Mouse (Mus musculus): ENCODE results near the gene Tmem191c.

DNA sequence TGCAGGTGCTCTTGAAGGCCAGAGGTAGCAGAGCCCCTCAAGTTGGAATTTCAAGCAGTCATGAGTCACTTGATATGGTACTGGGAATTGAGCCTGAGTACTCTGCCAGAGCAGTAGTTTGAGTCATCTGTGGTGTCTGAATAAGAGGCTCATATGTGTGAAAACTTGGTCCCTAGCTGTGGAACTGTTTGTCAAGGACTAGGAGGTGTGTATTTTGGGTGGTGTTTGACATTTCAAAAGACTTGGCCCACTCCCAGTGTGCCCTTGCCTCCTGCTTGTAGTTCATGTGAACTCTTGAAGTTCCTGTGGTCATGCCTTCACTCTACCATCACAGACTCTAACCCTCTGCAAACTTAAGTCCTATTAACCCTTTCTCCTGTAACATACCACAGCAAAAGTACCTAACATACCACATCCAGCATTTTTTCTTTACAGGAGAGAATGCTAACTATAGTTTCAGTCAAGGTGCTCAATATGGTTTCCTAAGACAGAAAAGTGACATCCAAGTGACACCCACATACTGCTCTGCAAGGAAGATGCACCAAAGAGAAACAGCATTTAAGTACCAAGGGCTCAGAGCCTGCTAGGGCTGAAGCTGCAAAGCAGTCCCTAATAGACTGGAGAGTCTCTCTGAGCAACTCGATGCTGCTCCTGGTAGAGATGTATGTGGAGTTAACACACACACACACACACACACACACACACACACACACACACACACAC, 54.1 kb downstream of the Tmem191c start:
- no peak for TF ChIP-seq CTCF (IDR thresholded peaks at IDR 0.05; ENCODE audit: low read depth, low read length)
- no peak for TF ChIP-seq TAL1 (conservative IDR thresholded peaks at IDR 0.05; ENCODE audit: low read depth, low read length)
- TF ChIP-seq GATA1 (IDR thresholded peaks at IDR 0.05; ENCODE audit: borderline replicate concordance, low read length) = no peak
- TF ChIP-seq POLR2AphosphoS5 (IDR thresholded peaks at IDR 0.05; ENCODE audit: insufficient replicate concordance, low read depth, low read length) = no peak
- TF ChIP-seq GATA2 (IDR thresholded peaks at IDR 0.05; ENCODE audit: borderline replicate concordance, low read depth, low read length) = no peak
